Comparison of ENCODE assay signal across 14 mouse cellular contexts in genomic region chr6:51075026-51075425, GRCm38 (mm10).
DNase-seq lines count a peak whose midpoint lies in the region; ATAC-seq lines count a peak whose summit lies in the region.
"Had no signal": no experiment of that assay in that cellular context is flagged by ENCODE, and none has a peak within 500 bp of the region (broad histone marks: within the 10 kb centered on the region; RNA-seq: fewer than 3 reads in every experiment).

No protein-coding gene starts in this region.

- H3K9ac ChIP-seq in lung, embryonic 15.5 days: no peak overlapping the region
- H3K9ac ChIP-seq in embryonic facial prominence, embryonic 11.5 days (replicated peaks; ENCODE audit: low read length): no peak overlapping the region
- no peak overlapping the region for H3K9ac ChIP-seq in embryonic facial prominence, embryonic 15.5 days
- no peak overlapping the region for H3K9ac ChIP-seq in hindbrain, embryonic 16.5 days (ENCODE audit: low read depth, low read length)
- no peak overlapping the region for H3K9ac ChIP-seq in kidney, embryonic 14.5 days (ENCODE audit: low read depth, low read length)
- H3K9ac ChIP-seq: heart, embryonic 13.5 days; liver, postnatal 0 days; neural tube, embryonic 12.5 days had no signal

- no peak overlapping the region for H3K4me2 ChIP-seq in lung, embryonic 15.5 days
- no peak overlapping the region for H3K4me2 ChIP-seq in embryonic facial prominence, embryonic 11.5 days (ENCODE audit: low read depth, low read length)
- H3K4me2 ChIP-seq in embryonic facial prominence, embryonic 15.5 days (replicated peaks): no peak overlapping the region
- no peak overlapping the region for H3K4me2 ChIP-seq in hindbrain, embryonic 16.5 days (ENCODE audit: low read length)
- H3K4me2 ChIP-seq in kidney, embryonic 14.5 days (replicated peaks; ENCODE audit: low read depth, low read length): no peak overlapping the region
- H3K4me2 ChIP-seq: heart, embryonic 13.5 days; neural tube, embryonic 12.5 days had no signal

- ATAC-seq in lung, embryonic 15.5 days (ENCODE audit: borderline replicate concordance, extremely low read depth, low FRiP score, low TSS enrichment): no peak
- ATAC-seq in embryonic facial prominence, embryonic 11.5 days (replicated peaks; ENCODE audit: insufficient number of reproducible peaks, low FRiP score, low TSS enrichment, low read depth): no peak
- ATAC-seq in embryonic facial prominence, embryonic 15.5 days (ENCODE audit: insufficient number of reproducible peaks, low FRiP score, low TSS enrichment, low read depth): no peak
- ATAC-seq in hindbrain, embryonic 16.5 days: no peak
- ATAC-seq in kidney, embryonic 14.5 days (ENCODE audit: low FRiP score, low TSS enrichment): no peak
- ATAC-seq: liver, postnatal 0 days had no signal

- no peak overlapping the region for H3K4me3 ChIP-seq in lung, embryonic 15.5 days
- no peak overlapping the region for H3K4me3 ChIP-seq in embryonic facial prominence, embryonic 11.5 days (ENCODE audit: low read depth, low read length)
- no peak overlapping the region for H3K4me3 ChIP-seq in embryonic facial prominence, embryonic 15.5 days (replicated peaks)
- H3K4me3 ChIP-seq in hindbrain, embryonic 16.5 days (ENCODE audit: low read length): no peak overlapping the region
- H3K4me3 ChIP-seq in kidney, embryonic 14.5 days (ENCODE audit: low read length): no peak overlapping the region
- H3K4me3 ChIP-seq: heart, embryonic 13.5 days; neural tube, embryonic 12.5 days had no signal

- H3K27me3 ChIP-seq in lung, embryonic 15.5 days: no peaks in the 10 kb centered on the region
- no peaks in the 10 kb centered on the region for H3K27me3 ChIP-seq in embryonic facial prominence, embryonic 11.5 days (ENCODE audit: control insufficient read depth, insufficient read depth, low read length)
- H3K27me3 ChIP-seq in embryonic facial prominence, embryonic 15.5 days: no peaks in the 10 kb centered on the region
- H3K27me3 ChIP-seq in hindbrain, embryonic 16.5 days (replicated peaks; ENCODE audit: control insufficient read depth, insufficient read depth, low read length): no peaks in the 10 kb centered on the region
- no peaks in the 10 kb centered on the region for H3K27me3 ChIP-seq in kidney, embryonic 14.5 days (ENCODE audit: control insufficient read depth, insufficient read depth, low read length)
- H3K27me3 ChIP-seq: heart, embryonic 13.5 days; neural tube, embryonic 12.5 days had no signal

- no peaks in the 10 kb centered on the region for H3K9me3 ChIP-seq in lung, embryonic 15.5 days
- H3K9me3 ChIP-seq in embryonic facial prominence, embryonic 11.5 days (replicated peaks; ENCODE audit: control insufficient read depth, low read length): no peaks in the 10 kb centered on the region
- H3K9me3 ChIP-seq in embryonic facial prominence, embryonic 15.5 days (replicated peaks): no peaks in the 10 kb centered on the region
- H3K9me3 ChIP-seq in hindbrain, embryonic 16.5 days (ENCODE audit: control insufficient read depth, low read length): no peaks in the 10 kb centered on the region
- H3K9me3 ChIP-seq in kidney, embryonic 14.5 days (ENCODE audit: control insufficient read depth, low read length): no peaks in the 10 kb centered on the region
- H3K9me3 ChIP-seq: heart, embryonic 13.5 days; neural tube, embryonic 12.5 days had no signal

- WGBS in lung, embryonic 15.5 days: 23% methylated on average over 8 of the region's 8 CpGs
- 86% methylated on average over 8 of the region's 8 CpGs for WGBS in embryonic facial prominence, embryonic 11.5 days
- WGBS in embryonic facial prominence, embryonic 15.5 days: 80% methylated on average over 8 of the region's 8 CpGs
- WGBS in hindbrain, embryonic 16.5 days: 69% methylated on average over 8 of the region's 8 CpGs
- WGBS in kidney, embryonic 14.5 days: 79% methylated on average over 8 of the region's 8 CpGs

- peak overlapping the region; percentile 71 for H3K27ac ChIP-seq in lung, embryonic 15.5 days
- peak overlapping the region; percentile 74 for H3K27ac ChIP-seq in embryonic facial prominence, embryonic 11.5 days (replicated peaks; ENCODE audit: low read depth, low read length)
- H3K27ac ChIP-seq in embryonic facial prominence, embryonic 15.5 days (replicated peaks): peak overlapping the region; percentile 83; the same call in 1 of the 2 replicates
- 0 out of 2 replicates have a peak overlapping the region, but pooled peaks have one; percentile 20 for H3K27ac ChIP-seq in hindbrain, embryonic 16.5 days (ENCODE audit: low read depth, low read length)
- H3K27ac ChIP-seq in kidney, embryonic 14.5 days (ENCODE audit: low read depth, low read length): no peak overlapping the region
- H3K27ac ChIP-seq: heart, embryonic 13.5 days; neural tube, embryonic 12.5 days had no signal

- DNase-seq in lung, postnatal 4 days: no peak
- DNase-seq in embryonic facial prominence, embryonic 11.5 days (ENCODE audit: low spot score): no peak
- no peak for DNase-seq in embryo, embryonic 10.5 days (ENCODE audit: low spot score)
- no peak for DNase-seq in spleen, postnatal 36 days (ENCODE audit: low spot score in 2 of 2)
- DNase-seq: heart, postnatal 4 days; kidney, adult 8-10 months; liver, postnatal 0 days; thymus, adult 2 months had no signal

- no peaks in the 10 kb centered on the region for H3K36me3 ChIP-seq in lung, embryonic 15.5 days
- no peaks in the 10 kb centered on the region for H3K36me3 ChIP-seq in embryonic facial prominence, embryonic 11.5 days (replicated peaks; ENCODE audit: control insufficient read depth, insufficient read depth, low read depth, low read length)
- no peaks in the 10 kb centered on the region for H3K36me3 ChIP-seq in embryonic facial prominence, embryonic 15.5 days
- no peaks in the 10 kb centered on the region for H3K36me3 ChIP-seq in hindbrain, embryonic 16.5 days (ENCODE audit: control insufficient read depth, insufficient read depth, low read length)
- H3K36me3 ChIP-seq in kidney, embryonic 14.5 days (ENCODE audit: control insufficient read depth, insufficient read depth, low read length): no peaks in the 10 kb centered on the region
- H3K36me3 ChIP-seq: heart, embryonic 13.5 days; neural tube, embryonic 12.5 days had no signal

- H3K4me1 ChIP-seq in lung, embryonic 15.5 days: peaks cover 44% of the 10 kb centered on the region
- peaks cover 7% of the 10 kb centered on the region; the same call in 1 of the 2 replicates for H3K4me1 ChIP-seq in embryonic facial prominence, embryonic 11.5 days (ENCODE audit: control insufficient read depth, insufficient read depth, low read length)
- H3K4me1 ChIP-seq in embryonic facial prominence, embryonic 15.5 days: peaks cover 42% of the 10 kb centered on the region
- peaks cover 24% of the 10 kb centered on the region for H3K4me1 ChIP-seq in hindbrain, embryonic 16.5 days (ENCODE audit: control insufficient read depth, insufficient read depth, low read depth, low read length)
- peaks cover 22% of the 10 kb centered on the region for H3K4me1 ChIP-seq in kidney, embryonic 14.5 days (ENCODE audit: control insufficient read depth, insufficient read depth, low read length)
